Mouse (Mus musculus) adrenal gland, adult 8-10 months (tissue): ENCODE results near the gene Ago3. TPM values are rescaled to one million over a fixed set of nuclear protein-coding genes. Genes with fewer than 3 reads are reported as not detected.

Experiments
- DNase-seq: peaks from one replicate; pipeline ENCODE4 v3.0.0; 2022
- total RNA-seq, 4 experiments: library from RNA; stranded (reverse); gene quantifications; 2 replicates each; pipeline ENCODE4 v1.2.4; 2022

Gene Ago3
- total RNA-seq, 4 experiments from 2014 or later: 17.7 to 32.3 (median 24.6) TPM

GRCm38 (mm10) chr4:126309211-126309921 lies 120.0 kb downstream of the Ago3 start:
- no peak for DNase-seq

DNA sequence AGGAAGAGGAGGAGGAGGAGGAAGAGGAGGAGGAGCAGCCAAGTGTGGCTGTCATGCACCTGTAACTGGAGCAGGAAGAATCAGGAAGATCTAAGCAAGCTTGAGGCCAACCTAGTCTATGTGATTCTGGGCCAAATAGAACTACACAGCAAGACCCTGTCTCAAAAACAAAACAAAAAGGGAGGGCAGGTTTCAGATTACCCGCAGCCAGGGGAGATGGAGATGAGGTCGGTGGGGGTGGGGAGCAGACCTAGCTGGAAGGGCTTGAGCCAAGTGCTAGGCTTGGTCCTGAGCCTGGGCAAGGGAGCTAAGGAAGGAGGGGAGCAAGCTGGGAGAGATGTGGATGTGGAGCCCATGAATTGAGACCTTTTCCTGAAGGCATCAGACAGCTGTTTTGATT lies 122.5 kb downstream of the Ago3 start:
- DNase-seq: no peak

- DNase-seq: no peak
These were observed 123.3 kb downstream of the Ago3 start for GRCm38 (mm10) chr4:126306058-126306457.

GRCm38 (mm10) chr4:126305428-126305827 lies 123.9 kb downstream of the Ago3 start:
- no peak for DNase-seq

DNA sequence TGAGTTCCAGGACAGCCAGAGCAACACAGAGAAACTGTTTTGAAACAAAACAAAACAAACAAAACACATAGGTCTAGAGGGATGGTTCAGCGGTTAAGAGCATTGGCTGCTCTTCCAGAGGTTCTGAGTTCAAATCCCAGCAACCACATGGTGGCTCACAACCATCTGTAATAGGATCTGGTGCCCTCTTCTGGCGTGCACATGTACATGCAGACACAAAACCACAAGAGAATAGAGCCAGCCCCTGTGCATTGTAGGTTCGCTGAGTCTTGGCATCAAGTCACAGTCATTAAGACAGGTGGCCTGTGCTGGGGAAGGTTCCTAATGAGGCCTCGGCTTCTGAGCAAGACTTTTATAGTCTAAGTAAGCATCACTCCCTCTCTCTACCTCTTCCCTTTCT lies 125.5 kb downstream of the Ago3 start:
- DNase-seq: no peak

DNA sequence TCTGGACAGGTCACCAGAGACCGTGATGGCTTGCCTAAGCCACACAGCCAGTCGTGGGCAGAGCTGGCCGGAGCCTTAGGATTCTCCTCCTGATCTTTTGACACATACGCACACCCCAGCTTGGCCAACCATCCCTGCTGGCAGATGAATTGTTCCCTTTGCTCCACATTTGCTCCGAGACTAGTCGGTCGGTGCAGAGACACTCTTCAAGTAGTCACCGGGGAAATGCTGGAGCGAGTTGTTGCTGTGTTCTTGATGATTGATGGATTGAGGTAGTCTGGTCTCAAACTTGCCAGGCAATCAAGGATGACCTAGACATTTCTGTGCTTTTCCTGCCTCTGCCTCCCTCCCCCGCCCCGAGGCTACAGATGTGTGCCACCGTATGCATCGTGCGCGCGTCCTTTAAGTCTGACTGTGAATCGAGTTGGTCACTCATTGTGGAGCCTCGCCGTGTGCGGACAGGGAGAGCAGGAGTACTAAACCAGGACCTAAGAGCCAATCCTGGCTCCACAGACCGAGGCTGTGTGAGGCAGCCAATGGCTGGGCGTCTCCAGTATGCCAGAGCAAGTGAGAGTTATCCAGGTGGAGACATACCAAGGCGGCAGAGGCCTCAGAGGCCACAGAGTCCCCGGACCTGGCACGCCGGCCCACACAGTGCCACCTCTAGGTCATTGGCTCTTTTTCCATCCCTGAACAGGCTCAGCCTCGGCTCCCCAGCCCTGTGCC lies 127.6 kb downstream of the Ago3 start:
- no peak for DNase-seq

GRCm38 (mm10) chr4:126300916-126301583 lies 128.3 kb downstream of the Ago3 start:
- DNase-seq: no peak

DNA sequence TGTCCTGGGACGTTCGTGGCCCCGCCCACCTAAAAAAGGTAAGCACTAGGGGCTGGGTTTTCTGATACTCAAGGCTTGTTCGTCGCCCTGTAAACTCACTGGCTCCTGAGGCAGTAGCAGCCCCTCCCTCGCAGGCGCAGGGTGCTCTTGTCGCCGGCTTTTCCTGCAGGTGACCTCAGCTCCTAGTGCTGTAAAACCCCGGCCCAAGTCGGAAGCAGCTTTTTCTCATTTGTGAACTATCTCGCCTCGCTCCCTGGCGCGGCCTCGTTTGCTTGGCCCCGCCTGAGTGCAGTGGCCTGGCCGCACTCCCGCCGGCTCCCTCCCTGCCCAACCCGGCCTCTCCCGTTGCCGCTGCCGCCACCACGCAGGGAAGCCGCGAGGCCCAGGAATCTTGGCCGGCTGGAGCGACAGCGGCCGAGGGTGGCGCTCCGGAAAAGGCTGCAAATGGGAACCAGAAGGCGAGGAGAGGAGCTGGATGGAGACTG lies 132.7 kb downstream of the Ago3 start:
- no peak for DNase-seq

GRCm38 (mm10) chr4:126295937-126296336 lies 133.4 kb downstream of the Ago3 start:
- DNase-seq: no peak

DNA sequence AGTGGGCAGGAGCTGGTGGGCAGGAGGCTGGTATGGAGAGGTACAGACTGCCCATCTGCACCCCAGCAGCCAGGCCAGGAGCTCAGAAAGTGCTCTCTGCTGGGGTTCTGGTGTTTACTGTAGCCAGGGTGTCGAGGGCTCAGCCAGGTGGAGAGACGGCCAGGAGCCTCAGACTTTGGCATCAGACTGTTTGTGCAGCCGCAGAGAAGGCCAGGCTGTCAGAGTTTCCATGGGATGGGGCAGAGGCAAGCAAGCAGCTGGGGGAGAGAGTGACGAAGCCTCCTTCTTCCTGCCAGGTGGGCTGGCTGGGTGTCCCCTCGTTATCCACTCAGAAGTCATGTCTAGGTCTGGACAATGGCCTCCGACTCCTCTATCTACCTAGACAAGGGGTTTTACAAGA lies 134.2 kb downstream of the Ago3 start:
- DNase-seq: no peak

DNA sequence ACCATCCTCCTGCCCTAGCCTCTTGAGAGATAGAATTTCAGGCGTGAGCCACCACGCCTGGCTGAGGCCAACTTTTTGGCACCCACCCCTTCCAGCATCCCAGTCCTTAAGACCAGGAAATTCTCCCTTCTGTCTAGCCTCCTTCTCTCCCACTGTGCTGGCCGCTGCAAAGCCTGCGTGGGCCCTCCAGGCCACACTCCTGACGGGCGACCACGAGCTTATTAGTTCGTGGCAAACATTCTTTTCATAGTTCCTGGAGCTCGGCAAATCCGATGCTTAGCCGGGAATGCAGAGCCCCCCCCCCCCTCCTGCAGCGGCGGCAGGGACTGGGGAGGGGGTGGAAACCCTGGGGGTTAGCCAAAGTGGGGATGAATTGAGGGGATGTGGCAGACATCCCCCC lies 138.2 kb downstream of the Ago3 start:
- DNase-seq: no peak

DNA sequence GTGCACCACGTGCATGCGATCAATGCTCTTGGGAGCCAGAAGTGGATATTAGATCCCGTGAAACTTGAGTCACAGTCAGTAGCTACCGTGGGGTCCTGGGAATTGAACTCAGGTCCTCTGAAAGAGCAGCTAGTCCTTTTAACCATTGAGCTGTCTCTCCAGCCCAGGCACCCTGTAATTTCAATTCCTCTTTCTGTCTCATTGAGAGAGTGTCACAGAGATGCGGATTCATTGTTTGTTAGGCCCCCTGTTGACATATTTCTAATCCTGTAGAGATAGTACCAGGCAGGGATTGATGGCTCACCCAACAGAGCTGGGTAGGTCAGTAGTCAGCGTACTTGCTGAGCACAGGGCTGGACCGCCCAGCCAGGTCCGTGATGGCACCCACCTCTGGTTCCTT lies 139.0 kb downstream of the Ago3 start:
- DNase-seq: no peak

- DNase-seq: no peak
These were observed 141.2 kb downstream of the Ago3 start for GRCm38 (mm10) chr4:126288085-126288666.

- DNase-seq: no peak
These were observed 141.9 kb downstream of the Ago3 start for GRCm38 (mm10) chr4:126287302-126287995.

- DNase-seq: no peak
These were observed 142.9 kb downstream of the Ago3 start, which contains the start of gene Col8a2 for GRCm38 (mm10) chr4:126286492-126286891. Gene Col8a2, plus strand, starts transcription at chr4:126286793.

GRCm38 (mm10) chr4:126283582-126283981 lies 145.8 kb downstream of the Ago3 start:
- DNase-seq: no peak

DNA sequence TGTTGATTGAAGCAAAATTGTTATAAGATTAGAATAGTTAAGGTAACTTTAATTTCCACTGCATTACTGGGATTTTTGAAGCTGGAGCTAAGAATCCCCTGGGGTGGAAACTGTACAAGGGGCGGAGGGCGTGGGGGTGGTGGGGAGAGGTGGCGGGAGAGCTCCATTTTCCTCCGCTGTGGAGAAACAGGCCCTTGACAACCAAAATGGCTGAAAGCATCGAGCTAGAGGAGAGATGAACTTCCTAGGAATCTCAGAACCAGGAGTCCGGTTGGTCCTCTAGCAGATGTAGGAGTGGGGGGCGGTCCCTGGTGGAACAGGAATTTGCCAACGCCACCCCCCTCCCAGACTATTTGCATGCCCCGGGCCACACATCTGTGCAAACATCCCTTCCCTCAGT lies 147.7 kb downstream of the Ago3 start:
- DNase-seq: no peak

Other genes with a start within 250 kb of the Ago3 start
- gene Thrap3, start 226.8 kb downstream of the Ago3 start, total RNA-seq: 100 to 1,000 TPM; 203 to 250 (median 221) TPM
- gene Map7d1, start 173.2 kb downstream of the Ago3 start, total RNA-seq: 10 to 100 TPM; 55.4 to 81.7 (median 66.8) TPM
- gene Trappc3, start 167.2 kb downstream of the Ago3 start, total RNA-seq: 100 to 1,000 TPM in 1 of 4 experiments, 10 to 100 TPM in 3; 94.1 to 101 (median 96.2) TPM
- 1 to 10 TPM; 3.5 to 4.6 (median 4.0) TPM for gene Col8a2, start 142.8 kb downstream of the Ago3 start, total RNA-seq
- gene Adprhl2, start 107.9 kb downstream of the Ago3 start, total RNA-seq: 10 to 100 TPM; 35.8 to 37.8 (median 37.2) TPM
- 1 to 10 TPM; 1.5 to 6.3 (median 5.2) TPM for gene Tekt2, start 103.9 kb downstream of the Ago3 start, total RNA-seq
- 10 to 100 TPM; 40.4 to 47.4 (median 45.4) TPM for gene Ago1, start 39.0 kb upstream of the Ago3 start, total RNA-seq
- 1 to 10 TPM; 4.9 to 9.2 (median 7.6) TPM for gene Ago4, start 103.9 kb upstream of the Ago3 start, total RNA-seq
- gene Clspn, start 127.4 kb upstream of the Ago3 start, total RNA-seq: 1 to 10 TPM in 3 of 4 experiments, under 1 TPM in 1; 0.44 to 1.8 (median 1.0) TPM
- gene 5730409E04Rik, start 180.3 kb upstream of the Ago3 start, total RNA-seq: 10 to 100 TPM; 17.6 to 23.7 (median 20.0) TPM
- gene Psmb2, start 248.1 kb upstream of the Ago3 start, total RNA-seq: 100 to 1,000 TPM; 122 to 151 (median 135) TPM